Mouse (Mus musculus) kidney, postnatal 10 days (tissue): Measurements from ENCODE around the gene Lrrc7.
A peak's percentile ranks its signal among the peaks of the same experiment; 100 is the strongest.

Experiments used
- DNase-seq: peaks from one replicate; pipeline ENCODE4 v3.0.0; 2021; ENCODE audit warnings: mixed read lengths

The Lrrc7 gene

GRCm38 (mm10) chr3:158561987-158562360, at the start of gene Lrrc7:
Lrrc7 (minus strand) TSS chr3:158562221.
- peak; percentile 37 for DNase-seq

- no peak for DNase-seq
These were observed 45.0 kb upstream of the Lrrc7 start for GRCm38 (mm10) chr3:158607065-158607464.

- DNase-seq = no peak
These were observed 43.3 kb upstream of the Lrrc7 start for GRCm38 (mm10) chr3:158605274-158605673.

- peak; percentile 12 for DNase-seq
These were observed 600 bp downstream of the Lrrc7 start for GRCm38 (mm10) chr3:158561256-158561986.

- DNase-seq = no peak
These were observed 1.1 kb downstream of the Lrrc7 start for GRCm38 (mm10) chr3:158560891-158561255.

GRCm38 (mm10) chr3:158559691-158560650, 2.0 kb downstream of the Lrrc7 start:
- no peak for DNase-seq

- DNase-seq = no peak
These were observed 2.8 kb downstream of the Lrrc7 start for GRCm38 (mm10) chr3:158559131-158559658.

- no peak for DNase-seq
These were observed 3.4 kb downstream of the Lrrc7 start for GRCm38 (mm10) chr3:158558631-158559030.

- DNase-seq = no peak
These were observed 7.7 kb downstream of the Lrrc7 start for GRCm38 (mm10) chr3:158554280-158554679.

- DNase-seq = no peak
These were observed 9.9 kb downstream of the Lrrc7 start for GRCm38 (mm10) chr3:158552105-158552504.

GRCm38 (mm10) chr3:158543481-158543880, 18.5 kb downstream of the Lrrc7 start:
- DNase-seq = no peak

- DNase-seq = no peak
These were observed 29.2 kb downstream of the Lrrc7 start for GRCm38 (mm10) chr3:158532859-158533258.

GRCm38 (mm10) chr3:158528471-158528870, 33.5 kb downstream of the Lrrc7 start:
- DNase-seq = no peak

GRCm38 (mm10) chr3:158493730-158494129, 68.3 kb downstream of the Lrrc7 start:
- DNase-seq = no peak

- DNase-seq = no peak
These were observed 82.3 kb downstream of the Lrrc7 start for GRCm38 (mm10) chr3:158479677-158480076.

GRCm38 (mm10) chr3:158400600-158400999, 161.4 kb downstream of the Lrrc7 start:
- no peak for DNase-seq

- no peak for DNase-seq
These were observed 170.5 kb downstream of the Lrrc7 start for GRCm38 (mm10) chr3:158391534-158391933.

- DNase-seq = no peak
These were observed 174.0 kb downstream of the Lrrc7 start for GRCm38 (mm10) chr3:158388076-158388454.

- no peak for DNase-seq
These were observed 174.5 kb downstream of the Lrrc7 start for GRCm38 (mm10) chr3:158387413-158388075.

GRCm38 (mm10) chr3:158386848-158387247, 175.2 kb downstream of the Lrrc7 start:
- DNase-seq = no peak

GRCm38 (mm10) chr3:158375885-158376284, 186.1 kb downstream of the Lrrc7 start:
- peak; percentile 49 for DNase-seq

GRCm38 (mm10) chr3:158369169-158369568, 192.9 kb downstream of the Lrrc7 start:
- DNase-seq = no peak

GRCm38 (mm10) chr3:158365801-158366200, 196.2 kb downstream of the Lrrc7 start:
- no peak for DNase-seq
